Mouse (Mus musculus) thymus, adult 2 months (tissue): ENCODE results near the gene Gabrg1. TPM values are rescaled to one million over a fixed set of nuclear protein-coding genes. Genes with fewer than 3 reads are reported as not detected.

Experiments
- DNase-seq: peaks from one replicate; pipeline ENCODE4 v3.0.0; 2021
- H3K27ac ChIP-seq: fragments of 200-500 bp; 2 replicates; pipeline ENCODE4 v1.5.1; 2012; ENCODE audit warnings: low read length, control low read depth; ENCODE audit not compliant: control insufficient read depth, insufficient read depth
- H3K27me3 ChIP-seq: fragments of 200-500 bp; 2 replicates; pipeline ENCODE4 v1.6.1; 2012; ENCODE audit warnings: mild to moderate bottlenecking, low read length, moderate library complexity, mixed read lengths; ENCODE audit not compliant: control insufficient read depth, insufficient read depth
- H3K36me3 ChIP-seq: fragments of 200-500 bp; 2 replicates; pipeline ENCODE4 v1.6.1; 2012; ENCODE audit warnings: mild to moderate bottlenecking, low read length, moderate library complexity; ENCODE audit not compliant: control insufficient read depth, insufficient read depth
- H3K4me1 ChIP-seq: fragments of 200-500 bp; replicated peaks from 2 replicates; pipeline ENCODE4 v1.6.1; 2012; ENCODE audit warnings: low read length; ENCODE audit not compliant: control insufficient read depth, insufficient read depth
- H3K4me3 ChIP-seq: fragments of 200-500 bp; 2 replicates; pipeline ENCODE4 v1.5.1; 2012; ENCODE audit warnings: mild to moderate bottlenecking, low read length, control low read depth, moderate library complexity; ENCODE audit not compliant: control insufficient read depth, insufficient read depth
- CTCF ChIP-seq: fragments of 200-500 bp; IDR thresholded peaks from 2 replicates; pipeline ENCODE4 v1.5.1; 2012; ENCODE audit warnings: mild to moderate bottlenecking, control low read depth, low read length, moderate library complexity, borderline replicate concordance; ENCODE audit not compliant: control insufficient read depth, poor library complexity, insufficient read depth; ENCODE audit errors: extremely low read depth
- POLR2A ChIP-seq: fragments of 200-500 bp; IDR thresholded peaks from 2 replicates; pipeline ENCODE4 v1.6.1; 2012; ENCODE audit warnings: mild to moderate bottlenecking, low read length, control low read depth, moderate library complexity; ENCODE audit not compliant: control insufficient read depth, poor library complexity, insufficient read depth; ENCODE audit errors: extremely low read depth
- polyA plus RNA-seq: library from polyadenylated mRNA; depleted of rRNA; stranded (reverse); fragments of >200 nt; gene quantifications from 2 replicates; pipeline ENCODE4 v1.2.3, GENCODE M21; 2012

Gene Gabrg1
- polyA plus RNA-seq, 1 experiment: not detected

GRCm38 (mm10) chr5:70704361-70704760 lies 138.1 kb downstream of the Gabrg1 start:
- H3K27ac ChIP-seq: no peak overlapping the region
- no peaks in the 10 kb centered on the region for H3K4me1 ChIP-seq
- no peaks in the 10 kb centered on the region for H3K36me3 ChIP-seq
- no peak for TF ChIP-seq CTCF
- no peak for TF ChIP-seq POLR2A
- DNase-seq: no peak
- H3K4me3 ChIP-seq: no peak overlapping the region
- H3K27me3 ChIP-seq: no peaks in the 10 kb centered on the region
